Mouse (Mus musculus) neural tube, embryonic 11.5 days (tissue): ENCODE measurements around the gene Agap1. TPM values are rescaled to one million over a fixed set of nuclear protein-coding genes. Genes with fewer than 3 reads are reported as not detected.

Source experiments
- ATAC-seq: fragments of 200-750 bp; cut with Nextera tagmentation; 2 replicates; pipeline ENCODE4 v1.8.0; 2017; ENCODE audit warnings: moderate number of reproducible peaks, mild to moderate bottlenecking, moderate TSS enrichment, moderate library complexity; ENCODE audit not compliant: insufficient read depth, low FRiP score, low TSS enrichment
- DNase-seq: peaks from one replicate; pipeline ENCODE4 v3.0.0-alpha.2; 2015; ENCODE audit warnings: low spot score
- H3K27ac ChIP-seq: fragments of 300-500 bp; sonication (generic); 2 replicates; pipeline ENCODE4 v1.5.1; 2014; ENCODE audit warnings: low read depth, mild to moderate bottlenecking, low read length
- H3K27me3 ChIP-seq: fragments of 300-500 bp; sonication (generic); 2 replicates; pipeline ENCODE4 v1.6.1; 2014; ENCODE audit warnings: mild to moderate bottlenecking, low read length, mixed read lengths; ENCODE audit not compliant: control insufficient read depth, insufficient read depth
- H3K36me3 ChIP-seq: fragments of 300-500 bp; sonication (generic); 2 replicates; pipeline ENCODE4 v1.6.1; 2014; ENCODE audit warnings: mild to moderate bottlenecking, low read length, moderate library complexity, mixed read lengths; ENCODE audit not compliant: control insufficient read depth, insufficient read depth
- H3K4me1 ChIP-seq: fragments of 300-500 bp; sonication (generic); 2 replicates; pipeline ENCODE4 v1.6.1; 2014; ENCODE audit warnings: low read length, mixed read lengths; ENCODE audit not compliant: control insufficient read depth, insufficient read depth
- H3K4me2 ChIP-seq: fragments of 300-500 bp; sonication (generic); 2 replicates; pipeline ENCODE4 v1.6.1; 2014; ENCODE audit warnings: low read depth, mild to moderate bottlenecking, moderate library complexity
- H3K4me3 ChIP-seq: fragments of 300-500 bp; sonication (generic); 2 replicates; pipeline ENCODE4 v1.5.1; 2014; ENCODE audit warnings: low read depth, low read length
- H3K9ac ChIP-seq: fragments of 300-500 bp; sonication (generic); 2 replicates; pipeline ENCODE4 v1.6.1; 2014; ENCODE audit warnings: mild to moderate bottlenecking, low read length
- H3K9me3 ChIP-seq: fragments of 300-500 bp; sonication (generic); 2 replicates; pipeline ENCODE4 v1.6.1; 2016; ENCODE audit warnings: low read length; ENCODE audit not compliant: control insufficient read depth
- WGBS: fragments of 180-500 bp; shearing (Covaris S2); extraction: QIAGEN DNeasy Blood & Tissue Kit; methylation state at CpG from one replicate; pipeline ENCODE4 v1.1.7; 2014; 5-methylcytosine and 5-hydroxymethylcytosine counted together
- polyA plus RNA-seq: library from polyadenylated mRNA; unstranded; fragments of >200 nt; fragmentation: Nextera tagmentation; extraction: Ambion mirVana; gene quantifications from 2 replicates; pipeline ENCODE4 v1.2.1, GENCODE M21; 2014

Agap1 gene
- polyA plus RNA-seq, 1 experiment from 2014 or later: 31.1 TPM

GRCm38 (mm10) chr1:89739067-89739774 is 284.6 kb downstream of the Agap1 start:
- Histone ChIP-seq H3K9ac (no peak overlapping the region), H3K4me3 (no peak overlapping the region), H3K27me3 (no peaks in the 10 kb centered on the region), H3K4me2 (no peak overlapping the region), H3K9me3 (no peaks in the 10 kb centered on the region), H3K36me3 (no peaks in the 10 kb centered on the region), H3K4me1 (peaks cover 21% of the 10 kb centered on the region), H3K27ac (no peak overlapping the region)
- DNase-seq (no peak), ATAC-seq (no peak)
- 44% methylated on average over 17 of the region's 17 CpGs for WGBS

GRCm38 (mm10) chr1:89739775-89740099 is 285.1 kb downstream of the Agap1 start:
- no peaks in the 10 kb centered on the region for H3K36me3 ChIP-seq
- no peak overlapping the region for H3K4me3 ChIP-seq
- no peak overlapping the region for H3K9ac ChIP-seq
- peaks cover 15% of the 10 kb centered on the region for H3K4me1 ChIP-seq
- ATAC-seq: no peak
- WGBS: 13% methylated on average over 3 of the region's 3 CpGs
- H3K27me3 ChIP-seq: no peaks in the 10 kb centered on the region
- no peaks in the 10 kb centered on the region for H3K9me3 ChIP-seq
- no peak overlapping the region for H3K4me2 ChIP-seq
- no peak overlapping the region for H3K27ac ChIP-seq
- DNase-seq: no peak

- WGBS: 72% methylated on average over 3 of the region's 3 CpGs
- H3K27ac ChIP-seq: no peak overlapping the region
- H3K4me1 ChIP-seq: peaks cover 8% of the 10 kb centered on the region
- H3K36me3 ChIP-seq: no peaks in the 10 kb centered on the region; the same call in 1 of the 2 replicates
- no peaks in the 10 kb centered on the region for H3K27me3 ChIP-seq
- no peak overlapping the region for H3K9ac ChIP-seq
- ATAC-seq (no peak), DNase-seq (no peak)
- H3K4me2 ChIP-seq: no peak overlapping the region
- no peak overlapping the region for H3K4me3 ChIP-seq
- H3K9me3 ChIP-seq: no peaks in the 10 kb centered on the region
Observed at GRCm38 (mm10) chr1:89742359-89742758, 287.8 kb downstream of the Agap1 start.

GRCm38 (mm10) chr1:89746171-89746570 is 291.6 kb downstream of the Agap1 start:
- 70% methylated on average over 3 of the region's 3 CpGs for WGBS
- DNase-seq: no peak
- Histone ChIP-seq H3K27me3 (no peaks in the 10 kb centered on the region), H3K4me3 (no peak overlapping the region), H3K4me2 (no peak overlapping the region), H3K9ac (no peak overlapping the region), H3K27ac (no peak overlapping the region), H3K9me3 (no peaks in the 10 kb centered on the region), H3K36me3 (no peaks in the 10 kb centered on the region; the same call in 1 of the 2 replicates), H3K4me1 (peaks cover 15% of the 10 kb centered on the region)
- no peak for ATAC-seq

- ATAC-seq (no peak), DNase-seq (no peak)
- Histone ChIP-seq H3K27ac (0 out of 2 replicates have a peak overlapping the region, but pooled peaks have one; percentile 54), H3K36me3 (no peaks in the 10 kb centered on the region; the same call in 1 of the 2 replicates), H3K4me2 (peak overlapping the region; percentile 28; the same call in 1 of the 2 replicates), H3K9ac (no peak overlapping the region), H3K9me3 (no peaks in the 10 kb centered on the region), H3K4me3 (no peak overlapping the region), H3K27me3 (no peaks in the 10 kb centered on the region), H3K4me1 (peaks cover 15% of the 10 kb centered on the region)
Observed at GRCm38 (mm10) chr1:89749666-89750065, 295.1 kb downstream of the Agap1 start.

- peak overlapping the region; percentile 28 for H3K4me2 ChIP-seq
- H3K9me3 ChIP-seq: no peaks in the 10 kb centered on the region
- peaks cover 20% of the 10 kb centered on the region for H3K4me1 ChIP-seq
- no peaks in the 10 kb centered on the region for H3K36me3 ChIP-seq
- no peak overlapping the region for H3K4me3 ChIP-seq
- no peaks in the 10 kb centered on the region for H3K27me3 ChIP-seq
- no peak overlapping the region; the same call in 1 of the 2 replicates for H3K9ac ChIP-seq
- peak overlapping the region; percentile 54; the same call in 1 of the 2 replicates for H3K27ac ChIP-seq
- 7% methylated on average over 9 of the region's 9 CpGs for WGBS
- peak; percentile 82 for ATAC-seq
- DNase-seq: peak; percentile 69
Observed at GRCm38 (mm10) chr1:89750495-89750894, 295.9 kb downstream of the Agap1 start.

GRCm38 (mm10) chr1:89750921-89751320 is 296.3 kb downstream of the Agap1 start:
- Histone ChIP-seq H3K9ac (no peak overlapping the region), H3K4me1 (peaks cover 24% of the 10 kb centered on the region), H3K27ac (no peak overlapping the region), H3K4me3 (no peak overlapping the region), H3K9me3 (no peaks in the 10 kb centered on the region), H3K27me3 (no peaks in the 10 kb centered on the region), H3K36me3 (no peaks in the 10 kb centered on the region), H3K4me2 (peak overlapping the region; percentile 28)
- ATAC-seq (peak; percentile 85), DNase-seq (peak; percentile 77)
- 9% methylated on average over 21 of the region's 21 CpGs for WGBS

- Histone ChIP-seq H3K27ac (no peak overlapping the region), H3K9ac (no peak overlapping the region), H3K4me2 (no peak overlapping the region), H3K36me3 (no peaks in the 10 kb centered on the region), H3K9me3 (no peaks in the 10 kb centered on the region), H3K4me3 (no peak overlapping the region), H3K27me3 (no peaks in the 10 kb centered on the region), H3K4me1 (peaks cover 29% of the 10 kb centered on the region)
- ATAC-seq: peak; percentile 46; the same call in 1 of the 2 replicates
- WGBS: 61% methylated on average over 11 of the region's 11 CpGs
- no peak for DNase-seq
Observed at GRCm38 (mm10) chr1:89751344-89751743, 296.7 kb downstream of the Agap1 start.

GRCm38 (mm10) chr1:89752659-89753058 is 298.1 kb downstream of the Agap1 start:
- H3K4me3 ChIP-seq: no peak overlapping the region
- ATAC-seq: no peak
- no peak overlapping the region for H3K27ac ChIP-seq
- H3K9me3 ChIP-seq: no peaks in the 10 kb centered on the region
- no peak for DNase-seq
- H3K4me1 ChIP-seq: peaks cover 33% of the 10 kb centered on the region
- WGBS: 96% methylated on average over 3 of the region's 3 CpGs
- H3K4me2 ChIP-seq: no peak overlapping the region
- H3K27me3 ChIP-seq: no peaks in the 10 kb centered on the region
- no peaks in the 10 kb centered on the region for H3K36me3 ChIP-seq
- no peak overlapping the region for H3K9ac ChIP-seq
